Mouse (Mus musculus): Measurements from ENCODE around the gene Onecut3. TPM values are rescaled to one million over a fixed set of nuclear protein-coding genes. Genes with fewer than 3 reads are reported as not detected.

The Onecut3 gene
- total RNA-seq, 2 experiments from 2014 or later, result not detected

DNA sequence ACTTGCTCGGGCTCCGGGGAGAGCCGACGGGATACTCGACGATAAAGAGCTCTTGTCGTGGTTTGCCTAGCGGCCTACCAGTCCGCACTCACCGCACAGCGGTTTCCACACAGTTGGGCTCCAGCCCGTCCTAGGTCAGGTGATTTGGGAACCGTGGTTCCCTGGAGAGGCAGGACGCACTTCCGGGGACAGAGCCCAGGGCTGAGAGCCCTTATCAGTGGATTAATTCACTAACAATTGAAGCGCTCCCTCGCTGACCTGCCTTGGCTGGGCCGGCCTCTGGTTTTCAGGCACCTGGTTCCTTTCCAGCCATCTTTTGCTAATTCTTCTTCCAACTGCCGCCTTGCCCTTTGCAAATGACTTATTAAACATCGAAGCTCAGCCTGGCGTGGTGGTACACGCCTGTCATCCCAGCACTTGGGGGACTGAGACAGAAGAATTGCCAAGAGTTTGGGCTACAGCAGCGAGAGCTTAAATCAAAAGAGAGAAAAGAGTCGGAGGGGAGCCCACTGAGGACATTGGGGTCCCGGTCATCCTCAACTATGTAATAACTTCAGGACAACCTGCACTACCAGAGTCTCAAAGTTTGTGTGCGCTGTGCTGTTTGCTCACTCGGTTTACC lies 9.1 kb downstream of the Onecut3 start:
- peak; percentile 64 for DNase-seq

DNA sequence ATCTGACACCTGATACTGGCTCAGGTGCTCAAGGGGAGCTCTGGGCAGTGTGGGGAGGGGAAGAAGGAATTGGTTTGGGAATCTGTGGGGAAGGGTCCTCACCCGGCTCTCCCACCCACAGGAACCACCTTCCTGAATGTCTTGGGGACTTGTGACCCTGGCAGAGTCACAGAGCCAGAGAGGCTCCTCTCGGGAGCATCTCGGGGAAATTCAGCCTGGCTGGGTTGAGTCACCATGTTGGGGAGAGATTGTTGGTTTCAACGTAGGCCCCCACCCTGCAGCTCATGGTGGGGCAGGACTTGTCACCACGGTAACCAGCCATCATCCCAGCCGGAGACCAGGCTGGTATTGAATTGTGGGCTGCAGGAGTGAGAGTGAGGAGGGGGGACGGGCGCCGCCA lies 10.1 kb downstream of the Onecut3 start:
- DNase-seq, result no peak

DNA sequence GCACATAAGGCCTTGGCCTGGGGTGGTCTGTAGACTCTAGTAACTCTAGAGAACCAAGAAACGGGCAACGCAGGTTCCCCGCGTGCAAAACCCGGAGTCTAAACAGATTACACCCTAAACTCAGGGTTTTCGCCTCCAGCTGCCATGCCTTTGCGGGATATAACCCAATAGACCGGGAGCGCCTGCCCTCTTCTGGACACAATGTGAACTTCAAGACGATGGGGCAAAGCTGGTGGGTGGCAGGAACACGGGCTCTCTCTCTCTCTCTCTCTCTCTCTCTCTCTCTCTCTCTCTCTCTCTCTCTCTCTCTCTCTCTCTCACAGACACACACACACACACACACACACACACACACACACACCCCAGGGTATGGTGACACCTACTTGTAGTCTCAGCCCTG lies 11.6 kb downstream of the Onecut3 start:
- peak; percentile 82 for DNase-seq

DNA sequence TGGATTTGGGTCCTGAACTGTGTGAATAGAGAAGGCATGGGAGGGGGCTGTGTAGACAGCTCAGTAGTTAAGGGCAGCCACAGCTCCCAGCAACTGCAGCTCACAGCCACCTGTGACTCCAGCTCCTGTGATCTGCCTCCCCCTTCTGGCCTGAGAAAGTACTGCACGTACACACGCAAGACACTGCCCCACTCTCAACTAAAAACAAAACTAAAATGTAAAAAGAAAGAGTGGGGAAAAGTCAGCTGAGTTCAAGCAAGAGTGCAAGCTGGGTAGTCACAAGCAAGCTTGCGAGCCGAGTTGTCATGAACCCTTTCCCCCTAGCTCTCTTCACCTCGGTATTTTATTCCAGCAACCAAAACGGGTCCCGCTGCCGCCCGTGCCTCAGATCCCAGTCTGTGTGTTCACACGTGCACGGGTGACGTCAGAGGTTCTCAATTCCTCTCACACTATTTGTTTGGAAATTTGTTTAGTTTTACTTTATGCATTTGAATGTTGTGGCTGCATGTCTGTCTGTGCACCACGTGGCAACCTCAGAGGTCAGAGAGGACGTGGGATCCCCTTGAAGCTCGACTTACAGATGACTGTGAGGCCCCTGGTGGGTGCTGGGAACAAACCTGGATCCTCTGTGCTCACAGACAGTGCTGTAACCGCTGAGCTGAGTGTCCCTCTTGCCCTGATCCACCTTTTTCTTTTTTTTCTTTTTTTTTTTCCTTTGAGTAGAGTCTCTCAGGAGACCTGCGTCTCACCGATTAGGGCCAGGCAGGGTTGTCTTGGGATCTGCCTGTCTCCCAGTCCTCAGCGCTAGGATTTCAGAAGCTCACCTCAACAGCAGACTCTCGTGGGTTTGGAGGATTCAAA lies 15.0 kb downstream of the Onecut3 start:
- DNase-seq, result peak; percentile 90

GRCm38 (mm10) chr10:80510273-80510660 lies 15.6 kb downstream of the Onecut3 start:
- no peak for DNase-seq

GRCm38 (mm10) chr10:80513739-80514138 lies 19.1 kb downstream of the Onecut3 start:
- no peak for DNase-seq

DNA sequence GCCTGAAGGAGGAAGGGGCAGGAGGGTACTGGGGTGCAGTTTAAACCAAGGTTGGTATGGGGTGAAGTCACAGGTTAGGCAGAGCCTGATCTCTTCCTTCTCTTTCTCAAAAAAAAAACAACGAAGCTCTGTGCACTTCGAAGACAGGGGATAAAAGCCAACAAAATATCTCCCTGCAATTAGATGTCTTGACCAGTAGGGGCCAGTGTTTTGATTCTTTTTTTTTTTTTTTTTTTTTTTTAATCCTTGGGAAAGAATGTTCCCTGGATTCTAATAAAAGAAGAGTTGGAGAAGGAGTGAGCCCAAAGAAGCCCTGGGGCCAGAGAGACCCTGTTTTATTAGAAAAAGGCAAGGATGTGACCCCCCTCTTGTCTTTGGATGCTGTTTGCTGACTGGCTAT lies 24.7 kb downstream of the Onecut3 start:
- no peak for DNase-seq

GRCm38 (mm10) chr10:80523299-80523698 lies 28.7 kb downstream of the Onecut3 start:
- DNase-seq, result no peak

- DNase-seq, result no peak
Observed at GRCm38 (mm10) chr10:80526172-80526571, 31.5 kb downstream of the Onecut3 start.

- DNase-seq, result no peak
Observed at GRCm38 (mm10) chr10:80532783-80533182, 38.1 kb downstream of the Onecut3 start.

DNA sequence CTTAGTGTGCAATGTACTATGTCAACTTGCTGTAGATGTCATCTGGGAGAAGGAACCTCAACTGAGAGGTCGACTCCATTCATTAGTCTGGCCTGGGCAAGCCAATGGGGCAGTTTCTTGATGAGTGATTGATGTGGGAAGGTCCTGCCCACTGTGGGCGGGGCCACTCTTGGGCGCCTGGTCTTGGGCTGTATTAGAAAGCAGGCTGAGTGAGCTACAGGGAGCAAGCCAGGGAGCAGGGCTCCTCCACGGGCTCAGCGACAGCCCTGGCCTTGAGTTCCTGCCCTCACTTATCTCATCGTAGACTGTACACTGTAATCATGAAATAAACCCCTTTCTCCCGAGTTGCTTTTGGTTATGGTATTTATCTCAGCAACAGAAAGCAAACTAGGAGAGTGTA lies 39.1 kb downstream of the Onecut3 start:
- peak; percentile 70 for DNase-seq

DNA sequence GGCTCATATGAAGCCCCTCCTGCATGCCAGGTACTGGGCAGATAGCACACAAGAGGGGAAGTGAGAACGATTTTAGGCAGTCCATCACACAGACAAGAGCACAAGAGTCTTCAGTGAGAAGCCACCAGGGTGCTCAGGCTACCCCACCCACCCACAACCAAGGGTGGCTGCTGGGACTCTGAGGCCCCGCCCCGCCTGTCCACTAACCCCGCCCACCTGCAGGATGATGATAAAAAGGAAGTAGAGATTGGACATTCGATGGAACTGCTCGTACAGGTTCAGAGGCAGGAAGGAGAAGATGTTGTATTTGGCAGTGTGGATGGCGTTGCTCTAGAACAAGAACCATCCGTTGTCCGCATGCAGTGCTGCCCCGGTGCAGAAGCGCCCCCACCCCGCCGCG lies 40.4 kb downstream of the Onecut3 start:
- no peak for DNase-seq

DNA sequence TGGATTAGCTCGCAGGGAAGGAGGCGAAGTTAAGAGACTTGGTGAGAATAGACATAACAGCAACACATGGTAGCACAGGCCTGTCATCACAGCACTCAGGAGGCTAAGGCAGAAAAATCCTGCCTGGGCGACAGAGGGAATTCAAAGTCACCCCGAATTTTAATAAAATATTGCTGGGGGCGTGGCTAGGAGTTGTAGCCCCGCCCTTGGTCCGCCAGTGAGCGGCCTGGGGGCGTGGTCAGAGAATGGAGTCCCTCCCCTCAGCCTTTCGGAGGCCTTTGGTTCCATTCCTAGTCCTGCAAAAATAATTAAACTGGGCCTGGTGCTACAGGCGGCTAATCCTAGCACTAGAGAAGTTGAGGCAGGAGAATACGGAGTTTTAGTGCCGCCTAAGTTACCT lies 41.1 kb downstream of the Onecut3 start:
- peak; percentile 15 for DNase-seq

GRCm38 (mm10) chr10:80538180-80538579 lies 43.5 kb downstream of the Onecut3 start:
- DNase-seq, result peak; percentile 71

DNA sequence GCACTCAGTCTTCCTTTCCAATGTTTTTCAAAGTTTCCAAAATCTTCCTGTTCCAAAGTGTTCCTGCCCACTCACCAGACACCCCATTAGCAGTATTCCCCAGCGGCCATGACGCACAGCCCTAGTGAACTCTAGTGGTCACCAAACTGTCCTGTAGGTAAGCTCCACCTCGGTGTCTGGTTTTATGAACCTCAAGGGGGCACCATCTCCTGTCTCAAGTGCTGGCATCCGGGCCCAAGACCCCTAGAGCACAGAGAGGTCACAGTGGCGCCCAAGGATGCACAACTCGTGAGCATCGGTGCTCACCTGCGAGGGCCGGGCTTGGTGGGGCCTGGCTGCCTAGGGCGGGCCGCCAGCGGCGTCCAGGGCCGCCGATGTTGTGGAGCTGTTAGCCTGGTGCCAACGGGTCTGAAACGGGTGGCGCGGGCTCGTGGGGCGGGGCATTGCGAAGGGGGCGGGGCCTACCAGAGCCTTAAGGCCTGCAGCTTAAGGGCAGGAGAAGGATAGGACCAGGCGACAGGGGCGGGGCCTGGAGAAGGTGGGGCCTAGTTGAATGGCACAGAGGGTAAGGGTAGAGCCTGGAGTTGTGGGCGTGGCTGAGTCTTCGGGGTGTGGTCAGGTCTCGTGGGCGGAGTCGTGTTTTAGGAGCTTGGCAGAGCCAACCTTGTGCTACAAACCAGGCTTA lies 44.2 kb downstream of the Onecut3 start, which contains the start of gene Atp8b3:
Gene Atp8b3 (minus strand): TSS at position 415 of the 685 bp plus-strand sequence.
- DNase-seq, result peak; percentile 95

- peak; percentile 50 for DNase-seq
Observed at GRCm38 (mm10) chr10:80539493-80539892, 44.9 kb downstream of the Onecut3 start.

- DNase-seq, result no peak
Observed at GRCm38 (mm10) chr10:80543873-80544272, 49.2 kb downstream of the Onecut3 start.

GRCm38 (mm10) chr10:80545590-80545989 lies 51.0 kb downstream of the Onecut3 start:
- peak; percentile 36 for DNase-seq

GRCm38 (mm10) chr10:80546945-80547344 lies 52.3 kb downstream of the Onecut3 start:
- DNase-seq, result peak; percentile 13

DNA sequence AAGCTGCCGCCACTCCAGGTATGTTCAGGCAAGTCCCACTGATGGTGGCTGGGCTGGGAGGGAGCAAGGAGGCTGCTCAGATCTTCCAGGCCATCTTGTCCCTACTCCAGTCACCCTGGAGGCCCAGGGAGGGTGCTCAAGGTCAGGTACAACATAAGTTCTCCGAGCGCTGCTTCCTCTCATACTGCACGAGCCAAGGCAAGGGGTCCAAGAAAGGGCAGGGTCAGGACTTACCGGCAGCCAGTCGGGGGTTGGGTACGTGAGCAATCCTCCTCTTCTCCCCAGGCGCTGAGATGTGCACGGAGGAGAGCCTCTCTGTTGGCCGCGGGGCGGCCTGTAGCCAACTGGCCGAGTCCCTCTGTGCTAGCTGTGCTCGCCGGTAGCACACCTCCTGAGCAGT lies 52.9 kb downstream of the Onecut3 start:
- peak; percentile 45 for DNase-seq

GRCm38 (mm10) chr10:80548428-80549006 lies 53.9 kb downstream of the Onecut3 start:
- DNase-seq, result peak; percentile 90

- DNase-seq, result peak; percentile 26
Observed at GRCm38 (mm10) chr10:80549279-80549678, 54.6 kb downstream of the Onecut3 start.

- no peak for DNase-seq
Observed at GRCm38 (mm10) chr10:80552364-80552763, 57.7 kb downstream of the Onecut3 start.
